Mouse (Mus musculus) brain, adult 2 months (tissue): ENCODE measurements around the gene E130208F15Rik.

ENCODE experiments used
- DNase-seq: peaks from one replicate; pipeline ENCODE4 v3.0.0; 2011; ENCODE audit warnings: low read depth, low spot score

Gene E130208F15Rik

GRCm38 (mm10) chr7:30321539-30322284 is at the start of gene E130208F15Rik:
E130208F15Rik (plus strand) TSS chr7:30321740.
- peak; percentile 96 for DNase-seq

- DNase-seq: no peak
These were observed 47.2 kb upstream of the E130208F15Rik start for GRCm38 (mm10) chr7:30274383-30274782.

GRCm38 (mm10) chr7:30278911-30279310 is 42.6 kb upstream of the E130208F15Rik start:
- no peak for DNase-seq

- no peak for DNase-seq
These were observed 42.0 kb upstream of the E130208F15Rik start for GRCm38 (mm10) chr7:30279536-30279935.

GRCm38 (mm10) chr7:30279951-30280669 is 41.4 kb upstream of the E130208F15Rik start, which contains the start of the genes Thap8 and Wdr62:
Thap8 (plus strand) TSS chr7:30280094.
Wdr62 (minus strand) TSS chr7:30280419.
- peak; percentile 97 for DNase-seq

- peak; percentile 95 for DNase-seq
These were observed 40.8 kb upstream of the E130208F15Rik start for GRCm38 (mm10) chr7:30280670-30281138.

- no peak for DNase-seq
These were observed 40.0 kb upstream of the E130208F15Rik start for GRCm38 (mm10) chr7:30281522-30281921.

- DNase-seq: peak; percentile 55
These were observed 38.8 kb upstream of the E130208F15Rik start for GRCm38 (mm10) chr7:30282740-30283139.

GRCm38 (mm10) chr7:30286701-30287410 is 34.7 kb upstream of the E130208F15Rik start:
- DNase-seq: peak; percentile 96

GRCm38 (mm10) chr7:30288046-30288445 is 33.5 kb upstream of the E130208F15Rik start:
- peak; percentile 74 for DNase-seq

- no peak for DNase-seq
These were observed 32.3 kb upstream of the E130208F15Rik start for GRCm38 (mm10) chr7:30289071-30289713.

GRCm38 (mm10) chr7:30289714-30290399 is 31.7 kb upstream of the E130208F15Rik start:
- DNase-seq: peak; percentile 85

GRCm38 (mm10) chr7:30291215-30292131 is 30.1 kb upstream of the E130208F15Rik start, which contains the start of gene Clip3:
Clip3 (plus strand) TSS chr7:30291728.
- DNase-seq: peak; percentile 95

GRCm38 (mm10) chr7:30293795-30294194 is 27.7 kb upstream of the E130208F15Rik start:
- peak; percentile 77 for DNase-seq

GRCm38 (mm10) chr7:30294296-30294695 is 27.2 kb upstream of the E130208F15Rik start:
- no peak for DNase-seq

- peak; percentile 99 for DNase-seq
These were observed 26.4 kb upstream of the E130208F15Rik start for GRCm38 (mm10) chr7:30295103-30295502.

- DNase-seq: no peak
These were observed 24.7 kb upstream of the E130208F15Rik start for GRCm38 (mm10) chr7:30296816-30297215.

GRCm38 (mm10) chr7:30297266-30297665 is 24.3 kb upstream of the E130208F15Rik start:
- DNase-seq: no peak

- peak; percentile 83 for DNase-seq
These were observed 20.6 kb upstream of the E130208F15Rik start for GRCm38 (mm10) chr7:30300914-30301313.
